Mouse (Mus musculus) liver, postnatal 0 days (tissue): ENCODE data around the gene Hoxb2. TPM values are rescaled to one million over a fixed set of nuclear protein-coding genes. Genes with fewer than 3 reads are reported as not detected.

Source experiments
- ATAC-seq: fragments of 200-750 bp; cut with Nextera tagmentation; 2 replicates; pipeline ENCODE4 v1.8.0; 2017; ENCODE audit warnings: mild to moderate bottlenecking, moderate library complexity
- DNase-seq: peaks from one replicate; pipeline ENCODE4 v3.0.0-alpha.2; 2016
- H3K27ac ChIP-seq: fragments of 300-500 bp; sonication (generic); 2 replicates; pipeline ENCODE4 v1.5.1; 2014; ENCODE audit warnings: antibody characterized with exemption, moderate library complexity, mild to moderate bottlenecking, low read depth
- H3K27me3 ChIP-seq: fragments of 300-500 bp; sonication (generic); 2 replicates; pipeline ENCODE4 v1.6.1; 2014; ENCODE audit warnings: low read length, control low read depth, mixed read lengths; ENCODE audit not compliant: insufficient read depth
- H3K36me3 ChIP-seq: fragments of 300-500 bp; sonication (generic); replicated peaks from 2 replicates; pipeline ENCODE4 v1.6.1; 2014; ENCODE audit warnings: mild to moderate bottlenecking, control low read depth, low read length, moderate library complexity, mixed read lengths; ENCODE audit not compliant: insufficient read depth
- H3K4me1 ChIP-seq: fragments of 300-500 bp; sonication (generic); 2 replicates; pipeline ENCODE4 v1.6.1; 2014; ENCODE audit warnings: antibody characterized with exemption, mild to moderate bottlenecking, control low read depth; ENCODE audit not compliant: insufficient read depth
- H3K4me2 ChIP-seq: fragments of 300-500 bp; sonication (generic); 2 replicates; pipeline ENCODE4 v1.6.1; 2014; ENCODE audit warnings: low read depth, mild to moderate bottlenecking, low read length, moderate library complexity, mixed read lengths
- H3K4me3 ChIP-seq: fragments of 300-500 bp; sonication (generic); 2 replicates; pipeline ENCODE4 v1.5.1; 2014; ENCODE audit warnings: low read depth, low read length
- H3K9ac ChIP-seq: fragments of 300-500 bp; sonication (generic); replicated peaks from 2 replicates; pipeline ENCODE4 v1.6.1; 2014; ENCODE audit warnings: mild to moderate bottlenecking, moderate library complexity
- H3K9me3 ChIP-seq: fragments of 300-500 bp; sonication (generic); 2 replicates; pipeline ENCODE4 v1.6.1; 2016; ENCODE audit warnings: mild to moderate bottlenecking, control low read depth, low read length, mixed read lengths
- CTCF ChIP-seq: sonication (generic); IDR thresholded peaks from 2 replicates; pipeline ENCODE4 v1.5.1; 2016; ENCODE audit warnings: antibody characterized with exemption, low read depth
- EP300 ChIP-seq: IDR thresholded peaks from 2 replicates; pipeline ENCODE4 v1.6.1; 2016; ENCODE audit warnings: antibody characterized with exemption, low read depth, mild to moderate bottlenecking
- WGBS: fragments of 180-500 bp; shearing (Covaris S2); extraction: QIAGEN DNeasy Blood & Tissue Kit; methylation state at CpG from one replicate; pipeline ENCODE4 v1.1.7; 2014; ENCODE audit not compliant: insufficient replicate concordance; 5-methylcytosine and 5-hydroxymethylcytosine counted together
- polyA plus RNA-seq: library from polyadenylated mRNA; unstranded; fragments of >200 nt; fragmentation: Nextera tagmentation; extraction: Ambion mirVana; gene quantifications from 2 replicates; pipeline ENCODE4 v1.2.1, GENCODE M21; 2015

Gene Hoxb2
- polyA plus RNA-seq, 1 experiment from 2014 or later = 0.67 TPM

DNA sequence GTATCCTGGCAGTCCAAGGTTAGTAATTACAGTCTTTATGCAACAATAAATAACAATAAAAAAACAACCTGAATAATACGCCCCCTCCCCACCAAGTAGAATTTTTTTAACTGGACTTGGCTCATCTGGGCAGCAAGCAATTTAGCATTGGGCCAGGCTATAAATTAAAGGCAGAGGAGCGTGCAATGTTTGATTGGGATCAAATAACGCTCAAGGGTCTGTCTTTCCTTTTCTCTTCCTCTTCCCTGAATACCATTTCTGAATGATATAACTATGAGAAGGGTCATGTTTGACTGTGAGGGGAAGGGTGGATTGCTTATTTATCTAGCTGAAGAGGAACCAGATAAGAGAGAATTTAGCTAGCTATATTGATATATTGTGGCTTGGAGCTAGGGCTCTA is 1.3 kb upstream of the Hoxb2 start:
- Histone ChIP-seq H3K36me3 (no peaks in the 10 kb centered on the region), H3K9me3 (no peaks in the 10 kb centered on the region), H3K4me1 (no peaks in the 10 kb centered on the region; the same call in 1 of the 2 replicates), H3K27ac (no peak overlapping the region), H3K9ac (no peak overlapping the region), H3K4me3 (no peak overlapping the region), H3K4me2 (no peak overlapping the region), H3K27me3 (peaks cover 91% of the 10 kb centered on the region)
- TF ChIP-seq EP300 = no peak
- DNase-seq (no peak), ATAC-seq (no peak)
- 50% methylated on average over 3 of the region's 3 CpGs for WGBS

DNA sequence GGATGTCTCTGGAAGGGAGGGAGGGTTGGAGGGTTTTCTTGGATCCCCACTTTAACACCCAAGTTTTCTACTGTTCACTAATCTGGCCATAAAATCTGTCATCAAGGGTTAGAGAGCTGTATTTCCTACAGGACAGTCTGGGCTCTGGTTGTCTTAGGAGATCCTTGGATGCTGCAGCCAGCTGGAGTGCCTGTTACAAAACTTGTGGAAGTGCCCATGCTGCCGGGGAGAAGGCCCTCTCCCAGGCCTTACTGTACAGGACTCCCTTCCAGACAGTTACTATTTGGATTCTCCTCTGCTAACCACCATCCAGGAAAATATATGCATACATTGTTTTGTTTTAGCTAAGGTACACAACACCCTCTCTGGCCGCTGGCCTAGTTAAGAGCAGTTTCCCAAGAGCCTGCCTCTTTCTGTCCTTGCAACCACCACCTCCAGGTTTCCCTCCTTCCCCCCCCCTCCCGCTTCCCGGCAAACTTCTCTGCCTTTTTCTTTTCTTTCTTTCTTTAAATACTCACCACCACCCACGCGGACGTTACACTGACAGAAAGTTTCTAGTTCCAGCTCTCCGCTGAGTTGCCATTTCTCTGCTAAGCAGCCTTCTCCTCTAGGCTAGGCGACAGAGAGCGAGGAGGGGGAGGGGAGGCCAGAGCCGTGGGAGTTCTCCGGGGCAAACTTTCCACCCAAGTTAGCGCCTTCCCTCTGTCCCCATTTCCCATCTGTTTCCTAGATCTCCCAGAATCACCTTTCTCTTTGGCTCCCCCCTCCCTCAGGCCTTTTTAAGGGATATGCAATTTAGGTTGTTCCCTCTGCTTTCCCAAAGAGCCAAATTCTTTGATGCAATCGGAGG is 609 bp upstream of the Hoxb2 start:
- H3K36me3 ChIP-seq = no peaks in the 10 kb centered on the region
- 44% methylated on average over 14 of the region's 14 CpGs for WGBS
- ATAC-seq (no peak), DNase-seq (no peak)
- H3K9ac ChIP-seq = no peak overlapping the region
- H3K27ac ChIP-seq = no peak overlapping the region
- no peak for TF ChIP-seq CTCF
- no peak for TF ChIP-seq EP300
- no peaks in the 10 kb centered on the region; the same call in 1 of the 2 replicates for H3K4me1 ChIP-seq
- no peaks in the 10 kb centered on the region for H3K9me3 ChIP-seq
- no peak overlapping the region for H3K4me3 ChIP-seq
- H3K4me2 ChIP-seq = no peak overlapping the region
- H3K27me3 ChIP-seq = peaks cover 91% of the 10 kb centered on the region

GRCm38 (mm10) chr11:96350791-96351190 is 466 bp downstream of the Hoxb2 start:
- H3K4me3 ChIP-seq = no peak overlapping the region
- no peaks in the 10 kb centered on the region for H3K9me3 ChIP-seq
- DNase-seq = no peak
- H3K4me2 ChIP-seq = no peak overlapping the region
- TF ChIP-seq EP300 (no peak), CTCF (no peak)
- no peak for ATAC-seq
- 79% methylated on average over 2 of the region's 2 CpGs for WGBS
- H3K36me3 ChIP-seq = no peaks in the 10 kb centered on the region
- H3K27me3 ChIP-seq = peaks cover 90% of the 10 kb centered on the region
- no peak overlapping the region for H3K27ac ChIP-seq
- H3K9ac ChIP-seq = no peak overlapping the region
- H3K4me1 ChIP-seq = no peaks in the 10 kb centered on the region

GRCm38 (mm10) chr11:96351312-96351711 is 987 bp downstream of the Hoxb2 start:
- Histone ChIP-seq H3K27ac (no peak overlapping the region), H3K4me1 (no peaks in the 10 kb centered on the region), H3K9me3 (no peaks in the 10 kb centered on the region), H3K4me2 (peak overlapping the region; percentile 51; the same call in 1 of the 2 replicates), H3K27me3 (peaks cover 90% of the 10 kb centered on the region), H3K9ac (no peak overlapping the region), H3K4me3 (peak overlapping the region; percentile 34; the same call in 1 of the 2 replicates), H3K36me3 (no peaks in the 10 kb centered on the region)
- no peak for DNase-seq
- WGBS = 30% methylated on average over 11 of the region's 11 CpGs
- TF ChIP-seq CTCF = no peak
- no peak for TF ChIP-seq EP300
- ATAC-seq = no peak

GRCm38 (mm10) chr11:96351831-96352230 is 1.5 kb downstream of the Hoxb2 start:
- H3K4me2 ChIP-seq = peak overlapping the region; percentile 51
- WGBS = 1% methylated on average over 21 of the region's 22 CpGs
- peak overlapping the region; percentile 34 for H3K4me3 ChIP-seq
- H3K4me1 ChIP-seq = no peaks in the 10 kb centered on the region
- no peaks in the 10 kb centered on the region for H3K36me3 ChIP-seq
- no peak for ATAC-seq
- H3K27ac ChIP-seq = peak overlapping the region; percentile 57; the same call in 1 of the 2 replicates
- DNase-seq = no peak
- peak overlapping the region; percentile 3; the same call in 1 of the 2 replicates for H3K9ac ChIP-seq
- peaks cover 86% of the 10 kb centered on the region for H3K27me3 ChIP-seq
- TF ChIP-seq CTCF = no peak
- no peaks in the 10 kb centered on the region for H3K9me3 ChIP-seq

GRCm38 (mm10) chr11:96352691-96353521 is 2.6 kb downstream of the Hoxb2 start:
- Histone ChIP-seq H3K36me3 (no peaks in the 10 kb centered on the region), H3K27ac (peak overlapping the region; percentile 57), H3K4me1 (no peaks in the 10 kb centered on the region), H3K4me3 (peak overlapping the region; percentile 34), H3K4me2 (peak overlapping the region; percentile 51), H3K9ac (peak overlapping the region; percentile 44), H3K27me3 (peaks cover 84% of the 10 kb centered on the region), H3K9me3 (no peaks in the 10 kb centered on the region)
- WGBS = under 1% methylated on average over 75 of the region's 75 CpGs
- DNase-seq (no peak), ATAC-seq (no peak)
- TF ChIP-seq CTCF (no peak), EP300 (no peak)
